Mouse (Mus musculus) thymus, postnatal 0 days (tissue): Measurements from ENCODE around the gene Stk32b. TPM values are rescaled to one million over a fixed set of nuclear protein-coding genes. Genes with fewer than 3 reads are reported as not detected.

Experiments
- DNase-seq: peaks from one replicate; pipeline ENCODE4 v3.0.0-alpha.2; 2015; ENCODE audit warnings: low spot score
- polyA plus RNA-seq: library from polyadenylated mRNA; unstranded; fragments of >200 nt; fragmentation: Nextera tagmentation; extraction: Ambion mirVana; gene quantifications from 2 replicates; pipeline ENCODE4 v1.2.1, GENCODE M21; 2015

Stk32b gene
- polyA plus RNA-seq, 1 experiment from 2014 or later: not detected

- DNase-seq: no peak
Measured at GRCm38 (mm10) chr5:37520441-37520840, 196.5 kb downstream of the Stk32b start.

GRCm38 (mm10) chr5:37512479-37512878 lies 204.5 kb downstream of the Stk32b start:
- no peak for DNase-seq

- no peak for DNase-seq
Measured at GRCm38 (mm10) chr5:37506880-37507519, 210.0 kb downstream of the Stk32b start.

GRCm38 (mm10) chr5:37494984-37495476 lies 221.9 kb downstream of the Stk32b start:
- DNase-seq: no peak

GRCm38 (mm10) chr5:37472025-37472608 lies 244.9 kb downstream of the Stk32b start:
- DNase-seq: no peak

GRCm38 (mm10) chr5:37471584-37471983 lies 245.4 kb downstream of the Stk32b start:
- DNase-seq: no peak

GRCm38 (mm10) chr5:37469031-37469430 lies 247.9 kb downstream of the Stk32b start:
- DNase-seq: peak; percentile 16

GRCm38 (mm10) chr5:37467646-37468045 lies 249.3 kb downstream of the Stk32b start:
- DNase-seq: no peak

GRCm38 (mm10) chr5:37465461-37465860 lies 251.5 kb downstream of the Stk32b start:
- DNase-seq: no peak

GRCm38 (mm10) chr5:37458236-37458635 lies 258.7 kb downstream of the Stk32b start:
- DNase-seq: no peak

- no peak for DNase-seq
Measured at GRCm38 (mm10) chr5:37457831-37458230, 259.1 kb downstream of the Stk32b start.

GRCm38 (mm10) chr5:37457191-37457590 lies 259.8 kb downstream of the Stk32b start:
- DNase-seq: no peak

- DNase-seq: no peak
Measured at GRCm38 (mm10) chr5:37456590-37456989, 260.4 kb downstream of the Stk32b start.

- DNase-seq: no peak
Measured at GRCm38 (mm10) chr5:37447546-37447945, 269.4 kb downstream of the Stk32b start.

GRCm38 (mm10) chr5:37442767-37443166 lies 274.2 kb downstream of the Stk32b start:
- DNase-seq: no peak

GRCm38 (mm10) chr5:37435417-37435816 lies 281.6 kb downstream of the Stk32b start:
- DNase-seq: no peak

GRCm38 (mm10) chr5:37427210-37427609 lies 289.8 kb downstream of the Stk32b start:
- no peak for DNase-seq

GRCm38 (mm10) chr5:37419028-37419427 lies 297.9 kb downstream of the Stk32b start:
- DNase-seq: no peak

Other genes starting within 250 kb of the Stk32b start
- 2.7 and 3.5 TPM in 2 replicates for gene Cytl1, start 18.3 kb upstream of the Stk32b start, polyA plus RNA-seq
- 1.7 and 2.2 TPM in 2 replicates for gene Msx1, start 107.4 kb upstream of the Stk32b start, polyA plus RNA-seq